ENCODE assay signal across 8 mouse cellular contexts in the genomic region with DNA sequence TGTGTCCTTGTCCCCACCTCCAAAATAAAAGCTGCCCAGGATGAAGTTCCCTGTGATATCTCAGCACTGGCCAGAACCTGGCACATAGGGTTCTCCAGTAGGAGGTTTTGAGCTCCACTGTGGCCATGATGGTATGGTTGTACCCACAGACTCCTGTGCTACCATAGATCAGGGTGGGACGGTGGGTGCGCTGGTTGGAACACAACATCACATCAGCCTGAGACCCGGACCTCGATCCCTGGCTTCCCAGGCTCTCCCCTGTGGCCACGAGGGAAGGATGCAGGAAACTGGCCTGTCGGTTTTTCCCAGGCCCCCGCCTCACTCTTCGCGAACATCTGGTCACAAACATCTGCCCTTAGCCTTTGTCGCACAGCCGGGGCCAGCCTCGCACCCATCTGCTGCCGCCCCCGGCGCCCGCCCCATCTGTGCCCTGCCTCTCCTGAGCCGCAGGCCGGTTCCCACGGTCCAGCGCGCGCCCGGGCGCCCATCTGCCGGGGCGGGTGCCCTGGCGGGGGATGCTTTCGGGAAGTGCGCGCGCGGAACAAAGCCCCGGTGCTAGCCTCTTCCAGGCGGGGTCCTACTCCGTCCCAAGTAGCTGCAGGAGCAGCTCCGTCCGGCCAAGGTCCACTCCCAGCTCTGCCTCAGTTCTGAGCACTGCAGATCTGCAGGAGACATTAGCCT. TPM values are rescaled to one million over a fixed set of nuclear protein-coding genes. Genes with fewer than 3 reads are reported as not detected.
A peak's percentile ranks its signal among the peaks of the same experiment; 100 is the strongest.
DNase-seq lines count a peak whose midpoint lies in the region; ATAC-seq and TF ChIP-seq lines count a peak whose summit lies in the region.

No protein-coding gene starts in this region.

- peak overlapping the region; percentile 61 for H3K4me3 ChIP-seq in gastrocnemius, adult 2 months
- peak overlapping the region; percentile 9 for H3K4me3 ChIP-seq in forebrain, embryonic 11.5 days (ENCODE audit: low read depth, low read length)
- peak overlapping the region; percentile 29 for H3K4me3 ChIP-seq in hindbrain, embryonic 11.5 days (ENCODE audit: low read depth, low read length)
- H3K4me3 ChIP-seq in liver, embryonic 14.5 days (ENCODE audit: insufficient read depth in 1 of 2, low read depth in 2 of 2, low read length in 2 of 2), result peak overlapping the region in 1 of 2 experiments; percentile 20; a peak in 1 of 4 replicates
- H3K4me3 ChIP-seq in neural tube, embryonic 11.5 days (ENCODE audit: low read depth, low read length), result peak overlapping the region; percentile 17
- no peak overlapping the region for H3K4me3 ChIP-seq in cerebellum, adult 2 months (replicated peaks; ENCODE audit: insufficient read depth, low read depth, low read length)

- H3K27ac ChIP-seq in gastrocnemius, adult 2 months, result peak overlapping the region; percentile 89
- no peak overlapping the region for H3K27ac ChIP-seq in forebrain, embryonic 11.5 days (ENCODE audit: low read depth, low read length)
- peak overlapping the region; percentile 31; the same call in 1 of the 2 replicates for H3K27ac ChIP-seq in hindbrain, embryonic 11.5 days (ENCODE audit: low read depth, low read length)
- no peak overlapping the region for H3K27ac ChIP-seq in liver, embryonic 14.5 days
- 0 out of 2 replicates have a peak overlapping the region, but pooled peaks have one; percentile 3 for H3K27ac ChIP-seq in neural tube, embryonic 11.5 days (ENCODE audit: low read depth, low read length)
- no peak overlapping the region; the same call in 1 of the 2 replicates for H3K27ac ChIP-seq in cerebellum, adult 2 months (ENCODE audit: insufficient read depth, low read length)

- peaks cover 2% of the 10 kb centered on the region; the same call in 1 of the 2 replicates for H3K27me3 ChIP-seq in forebrain, embryonic 11.5 days (ENCODE audit: control insufficient read depth, insufficient read depth, low read length)
- no peaks in the 10 kb centered on the region for H3K27me3 ChIP-seq in hindbrain, embryonic 11.5 days (ENCODE audit: control insufficient read depth, insufficient read depth, low read length)
- H3K27me3 ChIP-seq in liver, embryonic 14.5 days (ENCODE audit: control insufficient read depth, insufficient read depth, low read length), result peaks cover 27% of the 10 kb centered on the region
- no peaks in the 10 kb centered on the region for H3K27me3 ChIP-seq in neural tube, embryonic 11.5 days (ENCODE audit: control insufficient read depth, insufficient read depth, low read length)
- H3K27me3 ChIP-seq in cerebellum, adult 2 months (ENCODE audit: control insufficient read depth, insufficient read depth, low read length), result 0 out of 2 replicates have a peak, but pooled peaks cover 1% of the 10 kb centered on the region

- peak overlapping the region; percentile 55 for H3K4me2 ChIP-seq in forebrain, embryonic 11.5 days (ENCODE audit: low read depth, low read length, severe bottlenecking)
- H3K4me2 ChIP-seq in hindbrain, embryonic 11.5 days (replicated peaks; ENCODE audit: low read depth, low read length), result peak overlapping the region; percentile 56
- peak overlapping the region; percentile 40 for H3K4me2 ChIP-seq in liver, embryonic 14.5 days (ENCODE audit: low read depth)
- H3K4me2 ChIP-seq in neural tube, embryonic 11.5 days (ENCODE audit: low read depth), result peak overlapping the region; percentile 38

- DNase-seq in gastrocnemius, adult 2 months, result peak; percentile 69
- no peak for DNase-seq in gastrocnemius, adult 8-10 months (ENCODE audit: low spot score in 2 of 2)
- DNase-seq in forebrain, embryonic 11.5 days (ENCODE audit: low spot score), result peak; percentile 74
- DNase-seq in hindbrain, embryonic 11.5 days (ENCODE audit: low spot score), result peak; percentile 79
- no peak for DNase-seq in liver, embryonic 14.5 days (ENCODE audit: low read depth in 3 of 3, low spot score in 3 of 3)
- peak; percentile 84 for DNase-seq in neural tube, embryonic 11.5 days (ENCODE audit: low spot score)
- no peak for DNase-seq in urinary bladder, postnatal 36 days (ENCODE audit: low spot score in 2 of 2)
- no peak for DNase-seq in cerebellum, adult 2 months

- peak overlapping the region; percentile 37 for H3K9ac ChIP-seq in forebrain, embryonic 11.5 days (ENCODE audit: low read length)
- H3K9ac ChIP-seq in hindbrain, embryonic 11.5 days (ENCODE audit: low read depth, low read length), result peak overlapping the region; percentile 59
- H3K9ac ChIP-seq in liver, embryonic 14.5 days (replicated peaks), result no peak overlapping the region
- peak overlapping the region; percentile 53 for H3K9ac ChIP-seq in neural tube, embryonic 11.5 days (ENCODE audit: low read length)

- no peak for TF ChIP-seq POLR2A in cerebellum, adult 2 months (IDR thresholded peaks at IDR 0.05; ENCODE audit: borderline replicate concordance, insufficient read depth, low read length)

- H3K36me3 ChIP-seq in forebrain, embryonic 11.5 days (ENCODE audit: control insufficient read depth, insufficient read depth, low read length), result no peaks in the 10 kb centered on the region
- H3K36me3 ChIP-seq in hindbrain, embryonic 11.5 days (ENCODE audit: control insufficient read depth, insufficient read depth, low read length), result no peaks in the 10 kb centered on the region
- H3K36me3 ChIP-seq in liver, embryonic 14.5 days (replicated peaks; ENCODE audit: control insufficient read depth, insufficient read depth, low read depth), result no peaks in the 10 kb centered on the region
- no peaks in the 10 kb centered on the region for H3K36me3 ChIP-seq in neural tube, embryonic 11.5 days (ENCODE audit: control insufficient read depth, insufficient read depth, low read length)

- TF ChIP-seq EP300 in liver, embryonic 14.5 days (IDR thresholded peaks at IDR 0.05; ENCODE audit: low read depth), result no peak

- H3K9me3 ChIP-seq in forebrain, embryonic 11.5 days (ENCODE audit: control insufficient read depth, low read length), result no peaks in the 10 kb centered on the region
- no peaks in the 10 kb centered on the region for H3K9me3 ChIP-seq in hindbrain, embryonic 11.5 days (ENCODE audit: control insufficient read depth, low read length)
- no peaks in the 10 kb centered on the region for H3K9me3 ChIP-seq in liver, embryonic 14.5 days (ENCODE audit: control insufficient read depth, low read length)
- H3K9me3 ChIP-seq in neural tube, embryonic 11.5 days (ENCODE audit: control insufficient read depth, low read length), result no peaks in the 10 kb centered on the region

- H3K4me1 ChIP-seq in forebrain, embryonic 11.5 days (replicated peaks; ENCODE audit: control insufficient read depth, insufficient read depth, low read length), result no peaks in the 10 kb centered on the region
- H3K4me1 ChIP-seq in hindbrain, embryonic 11.5 days (replicated peaks; ENCODE audit: control insufficient read depth, insufficient read depth, low read length), result peaks cover 12% of the 10 kb centered on the region
- peaks cover 0 to 12% of the 10 kb centered on the region in 2 experiments; a peak in 2 of 4 replicates for H3K4me1 ChIP-seq in liver, embryonic 14.5 days (replicated peaks; ENCODE audit: control insufficient read depth in 2 of 2, insufficient read depth in 2 of 2, low read length in 1 of 2)
- H3K4me1 ChIP-seq in neural tube, embryonic 11.5 days (ENCODE audit: control insufficient read depth, insufficient read depth, low read length), result peaks cover 19% of the 10 kb centered on the region
- no peaks in the 10 kb centered on the region; the same call in 1 of the 2 replicates for H3K4me1 ChIP-seq in cerebellum, adult 2 months (ENCODE audit: control insufficient read depth, insufficient read depth, low read length)

- intact Hi-C loops in gastrocnemius, adult 2 months (cut with DNase I), result no loop called here

- WGBS in forebrain, embryonic 11.5 days, result 4% methylated on average over 37 of the region's 37 CpGs
- 1% methylated on average over 37 of the region's 37 CpGs for WGBS in hindbrain, embryonic 11.5 days
- WGBS in liver, embryonic 14.5 days (ENCODE audit: insufficient replicate concordance), result 4% methylated on average over 37 of the region's 37 CpGs
- WGBS in neural tube, embryonic 11.5 days, result 2% methylated on average over 36 of the region's 37 CpGs
- 16% methylated on average over 37 of the region's 37 CpGs for WGBS in cerebellum, adult 2 months

- TF ChIP-seq CTCF in gastrocnemius, adult 2 months (IDR thresholded peaks at IDR 0.05), result no peak
- no peak for TF ChIP-seq CTCF in liver, embryonic 14.5 days (IDR thresholded peaks at IDR 0.05; ENCODE audit: low read depth)
- TF ChIP-seq CTCF in cerebellum, adult 2 months (IDR thresholded peaks at IDR 0.05; ENCODE audit: borderline replicate concordance, insufficient read depth, low read depth, low read length), result no peak

- ATAC-seq in forebrain, embryonic 11.5 days (replicated peaks; ENCODE audit: low FRiP score), result peak; percentile 83
- ATAC-seq in hindbrain, embryonic 11.5 days (ENCODE audit: low FRiP score), result peak; percentile 84
- ATAC-seq in liver, embryonic 14.5 days (ENCODE audit: insufficient read depth), result no peak
- peak; percentile 76 for ATAC-seq in neural tube, embryonic 11.5 days (ENCODE audit: insufficient read depth, low FRiP score, low TSS enrichment)

RNA-seq across cellular contexts. Expression of gene Id1, which starts 12.3 kb away (rescaled TPM):
- 10 to 100 TPM in 1 of 2 experiments, 1 to 10 TPM in 1; 6.7 to 26.8 TPM for total RNA-seq in gastrocnemius, adult 2 months (2021)
- total RNA-seq in gastrocnemius, adult 8-10 months (2022), result 10 to 100 TPM in 1 of 4 experiments, 1 to 10 TPM in 3; 6.7 to 16.6 (median 8.4) TPM
- 51.1 and 53.1 TPM in 2 replicates for polyA plus RNA-seq in forebrain, embryonic 11.5 days (2014; fragmentation: Nextera tagmentation; extraction: Ambion mirVana)
- polyA plus RNA-seq in hindbrain, embryonic 11.5 days (2014; fragmentation: Nextera tagmentation; extraction: Ambion mirVana), result 166 and 168 TPM in 2 replicates
- 45.6 and 50.6 TPM in 2 replicates for polyA plus RNA-seq in liver, embryonic 14.5 days (2012; rRNA removed)
- polyA plus RNA-seq in liver, embryonic 14.5 days (2014; fragmentation: Nextera tagmentation; extraction: Ambion mirVana), result 20.7 and 22.6 TPM in 2 replicates
- 116 and 129 TPM in 2 replicates for polyA plus RNA-seq in neural tube, embryonic 11.5 days (2014; fragmentation: Nextera tagmentation; extraction: Ambion mirVana)
- 63.8 and 68.7 TPM in 2 replicates for polyA plus RNA-seq in cerebellum, adult 2 months (2012; rRNA removed)

RNA-seq across cellular contexts. Expression of gene Cox4i2, which starts 30.2 kb away (rescaled TPM):
- total RNA-seq in gastrocnemius, adult 2 months (2021), result 1 to 10 TPM; 2.0 to 4.2 TPM
- total RNA-seq in gastrocnemius, adult 8-10 months (2022), result 1 to 10 TPM; 1.4 to 3.1 (median 2.0) TPM
- 4.6 and 5.5 TPM in 2 replicates for polyA plus RNA-seq in forebrain, embryonic 11.5 days (2014; fragmentation: Nextera tagmentation; extraction: Ambion mirVana)
- 4.1 and 4.4 TPM in 2 replicates for polyA plus RNA-seq in hindbrain, embryonic 11.5 days (2014; fragmentation: Nextera tagmentation; extraction: Ambion mirVana)
- 0.51 and 0.92 TPM in 2 replicates for polyA plus RNA-seq in liver, embryonic 14.5 days (2012; rRNA removed)
- 0.47 and 0.51 TPM in 2 replicates for polyA plus RNA-seq in liver, embryonic 14.5 days (2014; fragmentation: Nextera tagmentation; extraction: Ambion mirVana)
- polyA plus RNA-seq in neural tube, embryonic 11.5 days (2014; fragmentation: Nextera tagmentation; extraction: Ambion mirVana), result 3.5 and 4.6 TPM in 2 replicates
- polyA plus RNA-seq in cerebellum, adult 2 months (2012; rRNA removed), result 9.2 and 9.7 TPM in 2 replicates

RNA-seq across cellular contexts. Expression of gene Mcts2, which starts 37.0 kb away (rescaled TPM):
- total RNA-seq in gastrocnemius, adult 2 months (2021), result 10 to 100 TPM; 11.1 to 12.8 TPM
- 10 to 100 TPM; 10.2 to 12.8 (median 11.9) TPM for total RNA-seq in gastrocnemius, adult 8-10 months (2022)
- polyA plus RNA-seq in forebrain, embryonic 11.5 days (2014; fragmentation: Nextera tagmentation; extraction: Ambion mirVana), result 37.9 and 39.5 TPM in 2 replicates
- polyA plus RNA-seq in hindbrain, embryonic 11.5 days (2014; fragmentation: Nextera tagmentation; extraction: Ambion mirVana), result 43.9 and 48.5 TPM in 2 replicates
- polyA plus RNA-seq in liver, embryonic 14.5 days (2012; rRNA removed), result 4.3 and 10.3 TPM in 2 replicates
- 14.7 and 15.2 TPM in 2 replicates for polyA plus RNA-seq in liver, embryonic 14.5 days (2014; fragmentation: Nextera tagmentation; extraction: Ambion mirVana)
- 39.1 and 40.6 TPM in 2 replicates for polyA plus RNA-seq in neural tube, embryonic 11.5 days (2014; fragmentation: Nextera tagmentation; extraction: Ambion mirVana)
- 19.2 and 19.9 TPM in 2 replicates for polyA plus RNA-seq in cerebellum, adult 2 months (2012; rRNA removed)

RNA-seq across cellular contexts. Expression of gene H13, which starts 54.5 kb away (rescaled TPM):
- total RNA-seq in gastrocnemius, adult 2 months (2021), result 10 to 100 TPM; 32.6 to 37.3 TPM
- 10 to 100 TPM; 25.7 to 34.6 (median 28.7) TPM for total RNA-seq in gastrocnemius, adult 8-10 months (2022)
- 110 and 112 TPM in 2 replicates for polyA plus RNA-seq in forebrain, embryonic 11.5 days (2014; fragmentation: Nextera tagmentation; extraction: Ambion mirVana)
- polyA plus RNA-seq in hindbrain, embryonic 11.5 days (2014; fragmentation: Nextera tagmentation; extraction: Ambion mirVana), result 124 and 138 TPM in 2 replicates
- 24.1 and 27.4 TPM in 2 replicates for polyA plus RNA-seq in liver, embryonic 14.5 days (2012; rRNA removed)
- 38.1 and 39.4 TPM in 2 replicates for polyA plus RNA-seq in liver, embryonic 14.5 days (2014; fragmentation: Nextera tagmentation; extraction: Ambion mirVana)
- polyA plus RNA-seq in neural tube, embryonic 11.5 days (2014; fragmentation: Nextera tagmentation; extraction: Ambion mirVana), result 123 TPM in 2 replicates
- polyA plus RNA-seq in cerebellum, adult 2 months (2012; rRNA removed), result 80.5 and 83.5 TPM in 2 replicates

Comparison
In these comparisons a context has a peak if more than half of its experiments do, and no peak if none do; other contexts are left out.
1. DNase-seq: peak in gastrocnemius, adult 2 months (single experiment), forebrain, embryonic 11.5 days (single experiment), hindbrain, embryonic 11.5 days (single experiment) and neural tube, embryonic 11.5 days (single experiment); none in gastrocnemius, adult 8-10 months (0 of 2), liver, embryonic 14.5 days (0 of 3), urinary bladder, postnatal 36 days (0 of 2) and cerebellum, adult 2 months (0 of 2).
2. H3K27ac ChIP-seq: peak in gastrocnemius, adult 2 months (single experiment), hindbrain, embryonic 11.5 days (single experiment) and neural tube, embryonic 11.5 days (single experiment); none in forebrain, embryonic 11.5 days (single experiment), liver, embryonic 14.5 days (single experiment) and cerebellum, adult 2 months (single experiment).
3. Peak in every context shown above with its lines, with median percentiles within 50 percentile points of each other: H3K4me2 ChIP-seq.